Mouse (Mus musculus) cerebellum, postnatal 10 days (tissue): Measurements from ENCODE around the gene Fam110c.

Experiments
- DNase-seq, 2 experiments: peaks; one replicate each; pipeline ENCODE4 v3.0.0; 2021; ENCODE audit warnings: mixed read lengths in 2 of 2

Gene Fam110c

GRCm38 (mm10) chr12:31116005-31116466 is 42.4 kb downstream of the Fam110c start:
- DNase-seq = peak; percentile 76 to 83

GRCm38 (mm10) chr12:31120535-31120934 is 46.9 kb downstream of the Fam110c start:
- no peak for DNase-seq

GRCm38 (mm10) chr12:31122892-31123622 is 49.4 kb downstream of the Fam110c start:
- DNase-seq = no peak

GRCm38 (mm10) chr12:31126071-31126470 is 52.4 kb downstream of the Fam110c start:
- no peak for DNase-seq

GRCm38 (mm10) chr12:31129548-31129947 is 55.9 kb downstream of the Fam110c start:
- no peak for DNase-seq
